Mouse (Mus musculus) gastrocnemius, adult 8-10 months (tissue): ENCODE results near the gene Mapkap1. TPM values are rescaled to one million over a fixed set of nuclear protein-coding genes. Genes with fewer than 3 reads are reported as not detected.

Experiments
- total RNA-seq, 4 experiments: library from RNA; stranded (reverse); gene quantifications; 2 replicates each; pipeline ENCODE4 v1.2.4; 2022

The Mapkap1 gene
- total RNA-seq, 4 experiments from 2014 or later, result 68.3 to 83.0 (median 78.6) TPM

Other genes with a start within 250 kb of the Mapkap1 start
- 1 to 10 TPM; 1.3 to 1.9 (median 1.6) TPM for gene Pbx3, start 33.6 kb upstream of the Mapkap1 start, total RNA-seq